Mouse (Mus musculus) embryonic fibroblast, embryonic 13.5 days (primary cell): Measurements from ENCODE around the gene Stpg3.

Source experiments
- CTCF ChIP-seq: IDR thresholded peaks from 2 replicates; pipeline ENCODE4 v1.5.1; 2011; ENCODE audit warnings: mild to moderate bottlenecking, control low read depth, low read length, moderate library complexity, borderline replicate concordance; ENCODE audit not compliant: insufficient read depth
- POLR2A ChIP-seq: IDR thresholded peaks from 2 replicates; pipeline ENCODE4 v1.6.1; 2011; ENCODE audit warnings: low read depth, mild to moderate bottlenecking, control low read depth, low read length, moderate library complexity

DNA sequence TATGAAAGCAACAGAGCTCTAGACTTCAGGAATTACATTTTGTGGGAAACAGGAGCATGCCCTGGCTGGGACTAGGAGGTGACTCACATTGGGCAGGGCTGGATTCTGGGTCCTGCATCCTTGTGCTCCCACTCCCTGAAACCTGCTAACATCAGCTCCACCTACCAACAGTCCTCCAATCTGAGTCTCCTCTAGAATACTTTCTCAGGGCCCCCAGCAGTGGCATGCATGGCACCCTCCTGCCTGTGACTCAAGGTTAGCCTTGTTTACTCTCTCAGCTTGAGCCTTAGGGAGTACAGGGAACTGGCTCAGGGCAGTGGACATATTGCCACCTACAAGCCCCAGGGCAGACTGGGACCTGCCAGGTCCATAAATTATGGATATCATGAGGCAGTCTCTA, 23.7 kb upstream of the Stpg3 start:
- TF ChIP-seq CTCF (no peak), POLR2A (no peak)
